Mouse (Mus musculus) embryonic facial prominence, embryonic 14.5 days (tissue): Measurements from ENCODE around the gene Nos1. TPM values are rescaled to one million over a fixed set of nuclear protein-coding genes. Genes with fewer than 3 reads are reported as not detected.

Experiments used
- ATAC-seq: fragments of 200-750 bp; cut with Nextera tagmentation; 2 replicates; pipeline ENCODE4 v1.8.0; 2017; ENCODE audit warnings: low read depth, moderate number of reproducible peaks, moderate TSS enrichment
- DNase-seq: peaks from one replicate; pipeline ENCODE4 v3.0.0-alpha.2; 2015; ENCODE audit warnings: low spot score
- H3K27ac ChIP-seq: fragments of 300-500 bp; sonication (generic); replicated peaks from 2 replicates; pipeline ENCODE4 v1.5.1; 2014; ENCODE audit warnings: low read depth, mild to moderate bottlenecking, low read length, moderate library complexity
- H3K27me3 ChIP-seq: fragments of 300-500 bp; sonication (generic); replicated peaks from 2 replicates; pipeline ENCODE4 v1.6.1; 2014; ENCODE audit warnings: low read length; ENCODE audit not compliant: control insufficient read depth, insufficient read depth
- H3K36me3 ChIP-seq: fragments of 300-500 bp; sonication (generic); 2 replicates; pipeline ENCODE4 v1.6.1; 2014; ENCODE audit warnings: low read length, mixed read lengths; ENCODE audit not compliant: control insufficient read depth, insufficient read depth
- H3K4me1 ChIP-seq: fragments of 300-500 bp; sonication (generic); 2 replicates; pipeline ENCODE4 v1.6.1; 2014; ENCODE audit warnings: antibody characterized with exemption, low read length; ENCODE audit not compliant: control insufficient read depth, insufficient read depth
- H3K4me2 ChIP-seq: fragments of 300-500 bp; sonication (generic); 2 replicates; pipeline ENCODE4 v1.6.1; 2014; ENCODE audit warnings: low read depth, mild to moderate bottlenecking, low read length, moderate library complexity, mixed read lengths
- H3K4me3 ChIP-seq: fragments of 300-500 bp; sonication (generic); 2 replicates; pipeline ENCODE4 v1.5.1; 2014; ENCODE audit warnings: low read depth, mild to moderate bottlenecking, low read length
- H3K9ac ChIP-seq: fragments of 300-500 bp; sonication (generic); 2 replicates; pipeline ENCODE4 v1.6.1; 2014; ENCODE audit warnings: low read depth, mild to moderate bottlenecking, low read length, moderate library complexity, mixed read lengths
- H3K9me3 ChIP-seq: fragments of 300-500 bp; sonication (generic); 2 replicates; pipeline ENCODE4 v1.6.1; 2016; ENCODE audit warnings: low read length; ENCODE audit not compliant: control insufficient read depth
- WGBS: fragments of 180-500 bp; shearing (Covaris S2); extraction: QIAGEN DNeasy Blood & Tissue Kit; methylation state at CpG from one replicate; pipeline ENCODE4 v1.1.7; 2014; 5-methylcytosine and 5-hydroxymethylcytosine counted together
- polyA plus RNA-seq: library from polyadenylated mRNA; unstranded; fragments of >200 nt; fragmentation: Nextera tagmentation; extraction: Ambion mirVana; gene quantifications from 2 replicates; pipeline ENCODE4 v1.2.1, GENCODE M21; 2014

Gene Nos1
- polyA plus RNA-seq, 1 experiment from 2014 or later, result 2.5 TPM

DNA sequence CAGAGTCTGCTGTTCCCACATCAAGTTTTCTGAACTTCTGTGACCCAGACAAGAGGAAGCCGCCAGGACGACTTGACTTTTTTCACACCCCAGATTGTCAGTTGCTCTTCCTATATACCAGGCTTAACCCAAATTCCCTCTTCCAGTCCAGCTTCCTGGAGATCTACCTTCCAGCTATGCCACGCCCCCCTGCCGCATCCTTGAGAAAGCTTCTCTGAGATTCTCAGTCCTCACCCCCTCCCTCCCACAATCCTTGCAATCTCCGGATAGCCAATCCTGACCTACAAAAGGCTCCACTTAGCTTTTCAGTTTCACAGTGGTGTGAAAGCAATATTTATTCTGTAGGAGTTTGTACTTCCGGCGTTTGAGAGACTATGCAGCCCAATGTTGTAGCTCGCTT lies 110.0 kb downstream of the Nos1 start:
- no peak overlapping the region for H3K9ac ChIP-seq

GRCm38 (mm10) chr5:117891545-117891944 lies 110.7 kb downstream of the Nos1 start:
- no peaks in the 10 kb centered on the region for H3K4me1 ChIP-seq
- no peak for DNase-seq
- H3K9ac ChIP-seq, result no peak overlapping the region
- no peaks in the 10 kb centered on the region for H3K27me3 ChIP-seq
- WGBS, result 74% methylated on average over 5 of the region's 5 CpGs
- H3K4me3 ChIP-seq, result no peak overlapping the region
- no peak for ATAC-seq
- H3K27ac ChIP-seq, result no peak overlapping the region
- no peaks in the 10 kb centered on the region for H3K36me3 ChIP-seq
- no peaks in the 10 kb centered on the region for H3K9me3 ChIP-seq
- H3K4me2 ChIP-seq, result no peak overlapping the region

More for the DNA sequence above, 110.0 kb downstream of the Nos1 start:
- H3K9me3 ChIP-seq, result no peaks in the 10 kb centered on the region
- no peaks in the 10 kb centered on the region for H3K36me3 ChIP-seq
- WGBS, result 68% methylated on average over 8 of the region's 8 CpGs
- DNase-seq (no peak), ATAC-seq (no peak)
- H3K4me2 ChIP-seq, result no peak overlapping the region
- H3K27ac ChIP-seq, result no peak overlapping the region
- no peaks in the 10 kb centered on the region for H3K27me3 ChIP-seq
- H3K4me1 ChIP-seq, result no peaks in the 10 kb centered on the region
- no peak overlapping the region for H3K4me3 ChIP-seq

GRCm38 (mm10) chr5:117894050-117894449 lies 113.2 kb downstream of the Nos1 start:
- H3K9ac ChIP-seq, result no peak overlapping the region
- H3K4me3 ChIP-seq, result no peak overlapping the region
- no peak overlapping the region for H3K4me2 ChIP-seq
- H3K4me1 ChIP-seq, result peaks cover 8% of the 10 kb centered on the region; the same call in 1 of the 2 replicates
- no peak for ATAC-seq
- 81% methylated on average over 5 of the region's 5 CpGs for WGBS
- H3K9me3 ChIP-seq, result no peaks in the 10 kb centered on the region
- no peak overlapping the region for H3K27ac ChIP-seq
- DNase-seq, result no peak
- no peaks in the 10 kb centered on the region for H3K36me3 ChIP-seq
- no peaks in the 10 kb centered on the region for H3K27me3 ChIP-seq

GRCm38 (mm10) chr5:117898055-117898806 lies 117.4 kb downstream of the Nos1 start:
- no peak overlapping the region for H3K4me3 ChIP-seq
- H3K36me3 ChIP-seq, result no peaks in the 10 kb centered on the region
- WGBS, result 5% methylated on average over 9 of the region's 9 CpGs
- peaks cover 8% of the 10 kb centered on the region; the same call in 1 of the 2 replicates for H3K4me1 ChIP-seq
- H3K27me3 ChIP-seq, result no peaks in the 10 kb centered on the region
- DNase-seq (peak; percentile 73), ATAC-seq (peak; percentile 59)
- H3K9me3 ChIP-seq, result no peaks in the 10 kb centered on the region
- H3K9ac ChIP-seq, result no peak overlapping the region
- no peak overlapping the region; the same call in 1 of the 2 replicates for H3K27ac ChIP-seq
- no peak overlapping the region for H3K4me2 ChIP-seq

- ATAC-seq (no peak), DNase-seq (no peak)
- H3K27ac ChIP-seq, result no peak overlapping the region
- H3K4me2 ChIP-seq, result no peak overlapping the region
- no peaks in the 10 kb centered on the region for H3K36me3 ChIP-seq
- WGBS, result 72% methylated on average over 10 of the region's 10 CpGs
- peaks cover 8% of the 10 kb centered on the region; the same call in 1 of the 2 replicates for H3K4me1 ChIP-seq
- H3K27me3 ChIP-seq, result no peaks in the 10 kb centered on the region
- H3K4me3 ChIP-seq, result no peak overlapping the region
- no peak overlapping the region for H3K9ac ChIP-seq
- no peaks in the 10 kb centered on the region for H3K9me3 ChIP-seq
Observed at GRCm38 (mm10) chr5:117899361-117899760, 118.5 kb downstream of the Nos1 start.

GRCm38 (mm10) chr5:117900921-117901705 lies 120.3 kb downstream of the Nos1 start:
- Histone ChIP-seq H3K36me3 (no peaks in the 10 kb centered on the region), H3K27me3 (no peaks in the 10 kb centered on the region), H3K4me1 (peaks cover 8% of the 10 kb centered on the region; the same call in 1 of the 2 replicates), H3K4me3 (no peak overlapping the region), H3K4me2 (no peak overlapping the region), H3K27ac (no peak overlapping the region), H3K9me3 (no peaks in the 10 kb centered on the region), H3K9ac (no peak overlapping the region)
- WGBS, result 19% methylated on average over 13 of the region's 13 CpGs
- ATAC-seq, result peak; percentile 85
- peak; percentile 82 for DNase-seq

GRCm38 (mm10) chr5:117903534-117903933 lies 122.7 kb downstream of the Nos1 start:
- H3K36me3 ChIP-seq, result no peaks in the 10 kb centered on the region
- 31% methylated on average over 7 of the region's 7 CpGs for WGBS
- H3K4me2 ChIP-seq, result no peak overlapping the region
- H3K4me1 ChIP-seq, result no peaks in the 10 kb centered on the region
- H3K27me3 ChIP-seq, result no peaks in the 10 kb centered on the region
- H3K4me3 ChIP-seq, result no peak overlapping the region
- DNase-seq (no peak), ATAC-seq (no peak)
- H3K9ac ChIP-seq, result no peak overlapping the region
- no peaks in the 10 kb centered on the region for H3K9me3 ChIP-seq
- H3K27ac ChIP-seq, result no peak overlapping the region

DNA sequence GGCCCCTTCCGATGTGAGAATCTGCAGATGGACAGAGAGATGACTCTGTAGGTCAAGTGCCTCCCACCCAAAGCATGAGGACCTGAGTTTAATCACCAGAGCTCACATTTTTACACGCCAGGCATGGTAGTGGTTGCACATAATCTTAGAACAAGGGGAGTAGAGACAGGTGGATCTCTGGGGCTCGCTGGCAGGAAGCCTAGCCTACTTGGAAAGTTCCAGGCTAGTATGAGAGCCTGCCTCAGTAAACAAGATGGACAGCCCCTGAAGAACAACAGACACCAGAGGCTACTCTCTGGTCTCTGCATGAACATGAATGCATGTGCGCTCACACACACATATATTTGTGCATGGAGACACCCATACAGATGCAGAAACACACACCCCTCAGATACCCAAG lies 124.9 kb downstream of the Nos1 start:
- WGBS, result 81% methylated on average over 4 of the region's 4 CpGs
- H3K4me2 ChIP-seq, result no peak overlapping the region
- H3K4me1 ChIP-seq, result no peaks in the 10 kb centered on the region
- H3K9me3 ChIP-seq, result no peaks in the 10 kb centered on the region
- ATAC-seq (no peak), DNase-seq (no peak)
- no peaks in the 10 kb centered on the region for H3K36me3 ChIP-seq
- no peak overlapping the region for H3K27ac ChIP-seq
- H3K9ac ChIP-seq, result no peak overlapping the region
- no peaks in the 10 kb centered on the region for H3K27me3 ChIP-seq
- H3K4me3 ChIP-seq, result no peak overlapping the region
